ENCODE assay signal across 12 mouse cellular contexts in the genomic region with DNA sequence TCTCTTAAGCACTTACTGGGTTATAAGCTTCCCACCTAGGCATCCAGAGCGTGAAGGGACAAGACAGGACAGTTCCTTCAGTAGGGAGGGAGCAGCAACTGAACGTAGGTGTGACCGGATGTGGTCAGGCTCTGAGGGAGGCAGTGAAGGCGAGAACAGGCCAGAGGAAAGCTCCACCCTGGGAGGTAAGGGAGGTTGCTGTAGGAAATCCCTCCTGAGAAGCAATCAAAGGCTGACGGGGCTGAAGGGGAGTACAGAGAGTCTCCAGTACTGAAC. TPM values are rescaled to one million over a fixed set of nuclear protein-coding genes. Genes with fewer than 3 reads are reported as not detected.
A peak's percentile ranks its signal among the peaks of the same experiment; 100 is the strongest.
DNase-seq lines count a peak whose midpoint lies in the region; ATAC-seq lines count a peak whose summit lies in the region.
"Had no signal": no experiment of that assay in that cellular context is flagged by ENCODE, and none has a peak within 500 bp of the region (broad histone marks: within the 10 kb centered on the region; RNA-seq: fewer than 3 reads in every experiment).

No protein-coding gene starts in this region.

- DNase-seq in neural tube, embryonic 10.5 days (ENCODE audit: extremely low spot score, low spot score), result no peak
- DNase-seq in embryonic facial prominence, embryonic 14.5 days (ENCODE audit: low spot score), result peak; percentile 24
- DNase-seq in left cerebral cortex, postnatal 10 days (ENCODE audit: extremely low spot score in 1 of 2, low spot score in 2 of 2), result no peak
- no peak for DNase-seq in c-Kit-positive CD71-positive TER-119-positive erythroid progenitor cells, embryonic 14.5 days (ENCODE audit: low spot score)
- no peak for DNase-seq in spleen, postnatal 10 days (ENCODE audit: low spot score in 2 of 2)
- DNase-seq: kidney, postnatal 25 days had no signal

- H3K27ac ChIP-seq in neural tube, embryonic 13.5 days (replicated peaks), result no peak overlapping the region; the same call in 1 of the 2 replicates
- no peak overlapping the region for H3K27ac ChIP-seq in embryonic facial prominence, embryonic 14.5 days (replicated peaks; ENCODE audit: low read depth, low read length)
- 0 out of 2 replicates have a peak overlapping the region, but pooled peaks have one; percentile 3 for H3K27ac ChIP-seq in limb, embryonic 13.5 days
- peak overlapping the region; percentile 67 for H3K27ac ChIP-seq in stomach, embryonic 16.5 days (ENCODE audit: low read length)
- H3K27ac ChIP-seq: macrophage had no signal

- intact Hi-C loops in left cerebral cortex, postnatal 10 days (cut with DNase I), result no loop called here

- no peaks in the 10 kb centered on the region for H3K9me3 ChIP-seq in neural tube, embryonic 13.5 days
- no peaks in the 10 kb centered on the region for H3K9me3 ChIP-seq in embryonic facial prominence, embryonic 14.5 days (ENCODE audit: control insufficient read depth, low read length)
- H3K9me3 ChIP-seq in limb, embryonic 13.5 days, result no peaks in the 10 kb centered on the region
- no peaks in the 10 kb centered on the region for H3K9me3 ChIP-seq in stomach, embryonic 16.5 days (replicated peaks; ENCODE audit: control insufficient read depth, low read length)

- H3K4me1 ChIP-seq in neural tube, embryonic 13.5 days (replicated peaks), result peaks cover 32% of the 10 kb centered on the region
- peaks cover 24% of the 10 kb centered on the region for H3K4me1 ChIP-seq in embryonic facial prominence, embryonic 14.5 days (ENCODE audit: control insufficient read depth, insufficient read depth, low read length)
- H3K4me1 ChIP-seq in limb, embryonic 13.5 days, result peaks cover 37% of the 10 kb centered on the region
- peaks cover 32% of the 10 kb centered on the region for H3K4me1 ChIP-seq in stomach, embryonic 16.5 days (ENCODE audit: control insufficient read depth, insufficient read depth, low read length)

- H3K27me3 ChIP-seq in neural tube, embryonic 13.5 days, result no peaks in the 10 kb centered on the region
- H3K27me3 ChIP-seq in embryonic facial prominence, embryonic 14.5 days (replicated peaks; ENCODE audit: control insufficient read depth, insufficient read depth, low read length), result no peaks in the 10 kb centered on the region
- H3K27me3 ChIP-seq in limb, embryonic 13.5 days, result no peaks in the 10 kb centered on the region
- H3K27me3 ChIP-seq in stomach, embryonic 16.5 days (ENCODE audit: control insufficient read depth, insufficient read depth, low read length), result no peaks in the 10 kb centered on the region

- ATAC-seq in neural tube, embryonic 13.5 days (ENCODE audit: low read depth), result no peak
- ATAC-seq in embryonic facial prominence, embryonic 14.5 days (ENCODE audit: low read depth), result peak; percentile 30; the same call in 1 of the 2 replicates
- no peak for ATAC-seq in limb, embryonic 13.5 days (ENCODE audit: low FRiP score, low read depth)
- ATAC-seq in stomach, embryonic 16.5 days (ENCODE audit: insufficient read depth, low FRiP score), result no peak
- ATAC-seq: forebrain, embryonic 16.5 days had no signal

- H3K9ac ChIP-seq in neural tube, embryonic 13.5 days, result peak overlapping the region; percentile 50; the same call in 1 of the 2 replicates
- H3K9ac ChIP-seq in embryonic facial prominence, embryonic 14.5 days (ENCODE audit: low read depth, low read length), result no peak overlapping the region
- H3K9ac ChIP-seq in limb, embryonic 13.5 days, result peak overlapping the region; percentile 10; the same call in 1 of the 2 replicates
- no peak overlapping the region for H3K9ac ChIP-seq in stomach, embryonic 16.5 days (ENCODE audit: low read length)

- 49% methylated on average over 5 of the region's 5 CpGs for WGBS in neural tube, embryonic 13.5 days
- WGBS in embryonic facial prominence, embryonic 14.5 days, result 35% methylated on average over 5 of the region's 5 CpGs
- 33% methylated on average over 5 of the region's 5 CpGs for WGBS in limb, embryonic 13.5 days
- WGBS in stomach, embryonic 16.5 days, result 38% methylated on average over 5 of the region's 5 CpGs

- H3K4me3 ChIP-seq in neural tube, embryonic 13.5 days, result no peak overlapping the region
- H3K4me3 ChIP-seq in embryonic facial prominence, embryonic 14.5 days (ENCODE audit: low read depth, low read length), result no peak overlapping the region
- no peak overlapping the region for H3K4me3 ChIP-seq in limb, embryonic 13.5 days
- no peak overlapping the region for H3K4me3 ChIP-seq in stomach, embryonic 16.5 days (replicated peaks; ENCODE audit: low read length)
- H3K4me3 ChIP-seq: myocyte had no signal

- no peak overlapping the region for H3K4me2 ChIP-seq in neural tube, embryonic 13.5 days
- no peak overlapping the region for H3K4me2 ChIP-seq in embryonic facial prominence, embryonic 14.5 days (ENCODE audit: low read depth, low read length)
- H3K4me2 ChIP-seq in limb, embryonic 13.5 days (replicated peaks), result no peak overlapping the region
- H3K4me2 ChIP-seq in stomach, embryonic 16.5 days (ENCODE audit: low read depth, low read length), result no peak overlapping the region

- no peaks in the 10 kb centered on the region for H3K36me3 ChIP-seq in neural tube, embryonic 13.5 days
- no peaks in the 10 kb centered on the region for H3K36me3 ChIP-seq in embryonic facial prominence, embryonic 14.5 days (ENCODE audit: control insufficient read depth, insufficient read depth, low read length)
- no peaks in the 10 kb centered on the region for H3K36me3 ChIP-seq in limb, embryonic 13.5 days
- H3K36me3 ChIP-seq in stomach, embryonic 16.5 days (ENCODE audit: control insufficient read depth, insufficient read depth, low read length), result no peaks in the 10 kb centered on the region

RNA-seq across cellular contexts. Expression of gene Dynll1, which starts 12.8 kb away (rescaled TPM):
- 1,475 and 1,543 TPM in 2 replicates for polyA plus RNA-seq in neural tube, embryonic 13.5 days (2015; fragmentation: Nextera tagmentation; extraction: Ambion mirVana)
- 1,629 and 1,828 TPM in 2 replicates for polyA plus RNA-seq in embryonic facial prominence, embryonic 14.5 days (2014; fragmentation: Nextera tagmentation; extraction: Ambion mirVana)
- 1,815 and 1,838 TPM in 2 replicates for polyA plus RNA-seq in limb, embryonic 13.5 days (2015; fragmentation: Nextera tagmentation; extraction: Ambion mirVana)
- polyA plus RNA-seq in stomach, embryonic 16.5 days (2015; fragmentation: Nextera tagmentation; extraction: Ambion mirVana), result 1,419 and 1,514 TPM in 2 replicates
- 100 to 1,000 TPM; 702 to 749 TPM for total RNA-seq in left cerebral cortex, postnatal 10 days (2021)

RNA-seq across cellular contexts. Expression of gene Srsf9, which starts 13.4 kb away (rescaled TPM):
- 170 and 220 TPM in 2 replicates for polyA plus RNA-seq in neural tube, embryonic 13.5 days (2015; fragmentation: Nextera tagmentation; extraction: Ambion mirVana)
- polyA plus RNA-seq in embryonic facial prominence, embryonic 14.5 days (2014; fragmentation: Nextera tagmentation; extraction: Ambion mirVana), result 203 and 230 TPM in 2 replicates
- 314 and 331 TPM in 2 replicates for polyA plus RNA-seq in limb, embryonic 13.5 days (2015; fragmentation: Nextera tagmentation; extraction: Ambion mirVana)
- polyA plus RNA-seq in stomach, embryonic 16.5 days (2015; fragmentation: Nextera tagmentation; extraction: Ambion mirVana), result 111 and 127 TPM in 2 replicates
- 10 to 100 TPM; 59.6 to 64.6 TPM for total RNA-seq in left cerebral cortex, postnatal 10 days (2021)

RNA-seq across cellular contexts. Expression of gene Gatc, which starts 27.4 kb away (rescaled TPM):
- polyA plus RNA-seq in neural tube, embryonic 13.5 days (2015; fragmentation: Nextera tagmentation; extraction: Ambion mirVana), result 36.7 and 41.1 TPM in 2 replicates
- 26.5 and 26.7 TPM in 2 replicates for polyA plus RNA-seq in embryonic facial prominence, embryonic 14.5 days (2014; fragmentation: Nextera tagmentation; extraction: Ambion mirVana)
- polyA plus RNA-seq in limb, embryonic 13.5 days (2015; fragmentation: Nextera tagmentation; extraction: Ambion mirVana), result 25.7 and 28.3 TPM in 2 replicates
- 21.3 and 24.5 TPM in 2 replicates for polyA plus RNA-seq in stomach, embryonic 16.5 days (2015; fragmentation: Nextera tagmentation; extraction: Ambion mirVana)
- total RNA-seq in left cerebral cortex, postnatal 10 days (2021), result 10 to 100 TPM; 23.8 to 25.5 TPM

RNA-seq across cellular contexts. Expression of gene Triap1, which starts 27.4 kb away (rescaled TPM):
- 49.7 and 54.8 TPM in 2 replicates for polyA plus RNA-seq in neural tube, embryonic 13.5 days (2015; fragmentation: Nextera tagmentation; extraction: Ambion mirVana)
- polyA plus RNA-seq in embryonic facial prominence, embryonic 14.5 days (2014; fragmentation: Nextera tagmentation; extraction: Ambion mirVana), result 48.5 and 51.3 TPM in 2 replicates
- polyA plus RNA-seq in limb, embryonic 13.5 days (2015; fragmentation: Nextera tagmentation; extraction: Ambion mirVana), result 58.8 and 62.1 TPM in 2 replicates
- polyA plus RNA-seq in stomach, embryonic 16.5 days (2015; fragmentation: Nextera tagmentation; extraction: Ambion mirVana), result 49.4 and 60.9 TPM in 2 replicates
- 10 to 100 TPM; 30.3 to 32.8 TPM for total RNA-seq in left cerebral cortex, postnatal 10 days (2021)

RNA-seq across cellular contexts. Expression of gene Coq5, which starts 34.1 kb away (rescaled TPM):
- 49.9 and 58.7 TPM in 2 replicates for polyA plus RNA-seq in neural tube, embryonic 13.5 days (2015; fragmentation: Nextera tagmentation; extraction: Ambion mirVana)
- 39.0 and 41.9 TPM in 2 replicates for polyA plus RNA-seq in embryonic facial prominence, embryonic 14.5 days (2014; fragmentation: Nextera tagmentation; extraction: Ambion mirVana)
- polyA plus RNA-seq in limb, embryonic 13.5 days (2015; fragmentation: Nextera tagmentation; extraction: Ambion mirVana), result 41.8 and 43.6 TPM in 2 replicates
- polyA plus RNA-seq in stomach, embryonic 16.5 days (2015; fragmentation: Nextera tagmentation; extraction: Ambion mirVana), result 46.5 and 49.2 TPM in 2 replicates
- 10 to 100 TPM; 36.4 to 37.1 TPM for total RNA-seq in left cerebral cortex, postnatal 10 days (2021)

Comparison
In these comparisons a context has a peak if more than half of its experiments do, and no peak if none do; other contexts are left out.
1. H3K27ac ChIP-seq: peak in limb, embryonic 13.5 days (single experiment) and stomach, embryonic 16.5 days (single experiment); none in neural tube, embryonic 13.5 days (single experiment) and embryonic facial prominence, embryonic 14.5 days (single experiment).
2. H3K9ac ChIP-seq: peak in neural tube, embryonic 13.5 days (single experiment) and limb, embryonic 13.5 days (single experiment); none in embryonic facial prominence, embryonic 14.5 days (single experiment) and stomach, embryonic 16.5 days (single experiment).